Mouse (Mus musculus): ENCODE measurements around the gene Shc1. TPM values are rescaled to one million over a fixed set of nuclear protein-coding genes. Genes with fewer than 3 reads are reported as not detected.

Gene Shc1
- total and polyA plus RNA-seq, 3 experiments, result 23.1 to 40.6 (median 32.3) TPM

DNA sequence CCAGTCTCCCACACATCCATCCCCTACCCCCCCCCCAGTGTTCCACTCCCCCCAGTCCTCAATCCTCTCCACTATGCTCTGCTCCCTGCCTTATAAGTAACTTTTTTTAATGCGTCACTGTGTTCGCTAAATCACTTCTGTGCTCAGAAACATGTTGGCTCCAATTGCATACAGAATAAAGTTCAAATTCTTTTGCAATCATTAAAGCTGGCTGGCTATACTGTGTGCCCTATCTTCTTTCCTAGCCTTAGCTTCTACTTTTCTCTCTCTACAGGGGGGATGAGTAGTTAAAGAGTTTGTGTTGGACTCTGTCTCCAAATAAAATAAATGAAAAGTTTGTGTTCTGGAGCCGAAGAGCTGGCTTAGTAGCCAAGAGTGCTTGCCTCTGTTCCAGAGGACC is 8.5 kb upstream of the Shc1 start:
- peaks cover 3 to 62% of the 10 kb centered on the region in 2 experiments for H3K4me1 ChIP-seq (ENCODE audit: control insufficient read depth in 1 of 2, insufficient read depth in 2 of 2)
- H3K4me2 ChIP-seq (ENCODE audit: insufficient read depth, low read depth, poor library complexity, severe bottlenecking), result 0 out of 2 replicates have a peak overlapping the region, but pooled peaks have one; percentile 1
- H3K4me3 ChIP-seq (replicated peaks in 1 of 3; ENCODE audit: low read depth in 2 of 3, low read length in 2 of 3, poor library complexity in 1 of 3), result no peak overlapping the region
- H3K9me3 ChIP-seq (replicated peaks; ENCODE audit: low read length), result peaks cover under 1% of the 10 kb centered on the region
- in situ Hi-C loops (cut with MboI; ENCODE audit: low pct_ligation_motif_present, low pct_unique_long_range_greater_than_20kb, low sequenced_read_pairs) (no loop called here), dilution Hi-C loops (cut with MboI; ENCODE audit: extremely low pct_ligation_motif_present, extremely low pct_unique_long_range_greater_than_20kb, low sequenced_read_pairs) (no loop called here)
- no peak for DNase-seq (ENCODE audit: extremely low read depth)
- H3K79me2 ChIP-seq (replicated peaks; ENCODE audit: control insufficient read depth, extremely low read depth, insufficient read depth, poor library complexity, severe bottlenecking), result 0 out of 2 replicates have a peak, but pooled peaks cover 6% of the 10 kb centered on the region
- peaks cover 38 to 61% of the 10 kb centered on the region in 2 experiments for H3K36me3 ChIP-seq (replicated peaks in 1 of 2; ENCODE audit: control insufficient read depth in 1 of 2, insufficient read depth in 1 of 2, low read length in 1 of 2)
- H3K27ac ChIP-seq (ENCODE audit: insufficient read depth, low read depth), result no peak overlapping the region
- no peaks in the 10 kb centered on the region for H3K27me3 ChIP-seq (replicated peaks)
- TF ChIP-seq MYC (IDR thresholded peaks at IDR 0.05; ENCODE audit: low read depth, low read length), result no peak
- no peak for TF ChIP-seq SIN3A (IDR thresholded peaks at IDR 0.05; ENCODE audit: low read length)
- no peak for TF ChIP-seq CTCF (conservative IDR thresholded peaks at IDR 0.05 in 1 of 2, IDR thresholded peaks at IDR 0.05 in 1 of 2; ENCODE audit: low read depth in 2 of 2, low read length in 2 of 2)
- TF ChIP-seq ZKSCAN1 (IDR thresholded peaks at IDR 0.05; ENCODE audit: borderline replicate concordance, low read depth, low read length), result no peak
- no peak for TF ChIP-seq TBP (conservative IDR thresholded peaks at IDR 0.05; ENCODE audit: low read depth, low read length)
- TF ChIP-seq TCF12 (IDR thresholded peaks at IDR 0.05; ENCODE audit: low read depth, low read length), result no peak
- no peak overlapping the region for H3K9ac ChIP-seq (ENCODE audit: insufficient read depth, low read depth)

DNA sequence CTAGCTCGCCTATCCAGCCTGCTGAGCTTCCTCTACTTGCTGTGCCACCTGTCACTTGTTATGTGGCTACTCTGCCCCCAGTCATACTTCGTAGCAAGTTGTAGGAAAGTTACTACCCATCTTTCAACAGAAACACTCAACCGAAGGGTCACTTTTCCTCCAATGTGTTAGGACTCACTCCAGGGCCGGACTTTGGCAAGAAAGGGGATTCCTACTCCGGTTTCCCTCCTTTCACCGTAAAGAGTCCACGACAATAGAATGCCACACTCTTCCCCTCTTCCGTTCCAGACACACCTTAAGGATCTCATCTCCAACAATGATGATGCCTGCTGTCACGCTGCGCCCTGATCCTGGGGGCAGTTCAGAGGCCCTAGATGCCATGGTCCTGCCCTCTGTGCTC is 7.4 kb upstream of the Shc1 start:
- Histone ChIP-seq H3K36me3 (replicated peaks in 1 of 2; ENCODE audit: control insufficient read depth in 1 of 2, insufficient read depth in 1 of 2, low read length in 1 of 2) (peaks cover 43 to 60% of the 10 kb centered on the region in 2 experiments), H3K4me3 (replicated peaks in 1 of 3; ENCODE audit: low read depth in 2 of 3, low read length in 2 of 3, poor library complexity in 1 of 3) (peak overlapping the region; percentile 61 to 96 (median 64))

More for the DNA sequence above, 7.4 kb upstream of the Shc1 start:
- no peak overlapping the region for H3K27ac ChIP-seq (ENCODE audit: insufficient read depth, low read depth)
- H3K4me2 ChIP-seq (ENCODE audit: insufficient read depth, low read depth, poor library complexity, severe bottlenecking), result peak overlapping the region; percentile 25
- H3K9me3 ChIP-seq (replicated peaks; ENCODE audit: low read length), result peaks cover 7% of the 10 kb centered on the region
- H3K79me2 ChIP-seq (replicated peaks; ENCODE audit: control insufficient read depth, extremely low read depth, insufficient read depth, poor library complexity, severe bottlenecking), result peaks cover 9% of the 10 kb centered on the region
- H3K4me1 ChIP-seq (ENCODE audit: control insufficient read depth in 1 of 2, insufficient read depth in 2 of 2), result peaks cover 3 to 51% of the 10 kb centered on the region in 2 experiments
- in situ Hi-C loops (cut with MboI; ENCODE audit: low pct_ligation_motif_present, low pct_unique_long_range_greater_than_20kb, low sequenced_read_pairs), result no loop called here
- H3K27me3 ChIP-seq (replicated peaks), result no peaks in the 10 kb centered on the region
- dilution Hi-C loops (cut with MboI; ENCODE audit: extremely low pct_ligation_motif_present, extremely low pct_unique_long_range_greater_than_20kb, low sequenced_read_pairs), result no loop called here
- DNase-seq (ENCODE audit: extremely low read depth), result no peak
- TF ChIP-seq EP300 (IDR thresholded peaks at IDR 0.05; ENCODE audit: low read length) (no peak), ZC3H11A (IDR thresholded peaks at IDR 0.05; ENCODE audit: low read depth, low read length) (no peak), CHD1 (IDR thresholded peaks at IDR 0.05; ENCODE audit: low read depth, low read length) (no peak), ZMIZ1 (IDR thresholded peaks at IDR 0.05; ENCODE audit: low read depth, low read length) (no peak), ELF1 (IDR thresholded peaks at IDR 0.05; ENCODE audit: low read depth, low read length) (no peak), TBP (conservative IDR thresholded peaks at IDR 0.05; ENCODE audit: low read depth, low read length) (no peak), UBTF (IDR thresholded peaks at IDR 0.05; ENCODE audit: low read depth, low read length) (no peak), PAX5 (IDR thresholded peaks at IDR 0.05; ENCODE audit: low read length) (no peak), MXI1 (IDR thresholded peaks at IDR 0.05; ENCODE audit: low read depth, low read length) (no peak), NRF1 (IDR thresholded peaks at IDR 0.05; ENCODE audit: low read depth, low read length) (no peak), SMC3 (IDR thresholded peaks at IDR 0.05; ENCODE audit: low read depth, low read length) (no peak), BHLHE40 (IDR thresholded peaks at IDR 0.05; ENCODE audit: low read depth, low read length) (no peak), IRF4 (IDR thresholded peaks at IDR 0.05; ENCODE audit: low read depth, low read length) (no peak), HCFC1 (IDR thresholded peaks at IDR 0.05; ENCODE audit: low read depth, low read length) (no peak), RCOR1 (conservative IDR thresholded peaks at IDR 0.05; ENCODE audit: low read depth, low read length) (no peak), JUN (IDR thresholded peaks at IDR 0.05; ENCODE audit: insufficient read depth, low read depth, low read length) (no peak), MAFK (IDR thresholded peaks at IDR 0.05; ENCODE audit: insufficient replicate concordance, low read length) (no peak), SIN3A (IDR thresholded peaks at IDR 0.05; ENCODE audit: low read length) (no peak)
- H3K9ac ChIP-seq (ENCODE audit: insufficient read depth, low read depth), result peak overlapping the region; percentile 64
